Mouse (Mus musculus): ENCODE measurements around the gene Ifnl2. TPM values are rescaled to one million over a fixed set of nuclear protein-coding genes. Genes with fewer than 3 reads are reported as not detected.

The Ifnl2 gene
- not detected in 2 replicates for polyA plus RNA-seq (2012; ENCODE audit: low replicate concordance)

GRCm38 (mm10) chr7:28510405-28510974 is at the start of gene Ifnl2:
Gene Ifnl2, minus strand, starts transcription at chr7:28510455.

DNA sequence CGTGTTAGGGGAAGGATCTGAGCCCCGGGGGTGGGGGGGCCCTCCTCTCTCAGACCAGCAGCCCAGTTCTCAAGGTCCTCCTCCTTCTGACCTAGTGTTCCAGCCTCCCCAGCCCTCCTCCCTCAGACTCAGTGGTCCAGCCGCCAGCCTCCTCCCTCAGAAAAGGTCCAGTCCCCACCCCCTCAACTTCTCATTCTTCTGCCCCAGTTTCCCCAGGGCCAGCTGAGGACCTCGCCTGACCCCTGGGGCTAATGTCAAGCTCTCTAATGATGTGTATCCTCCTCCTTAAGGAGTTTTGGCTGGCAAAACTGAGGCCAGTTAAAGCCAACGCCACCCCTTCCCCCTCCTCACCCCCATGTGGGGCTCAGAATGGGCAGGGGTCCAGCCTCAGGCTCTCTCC is 36.9 kb upstream of the Ifnl2 start, which contains the start of gene Nccrp1:
Nccrp1 (minus strand) TSS at position 101 of the 400 bp plus-strand sequence.

GRCm38 (mm10) chr7:28540526-28540925 is 30.3 kb upstream of the Ifnl2 start, which contains the start of gene Sycn:
Gene Sycn, plus strand, starts transcription at chr7:28540885.

DNA sequence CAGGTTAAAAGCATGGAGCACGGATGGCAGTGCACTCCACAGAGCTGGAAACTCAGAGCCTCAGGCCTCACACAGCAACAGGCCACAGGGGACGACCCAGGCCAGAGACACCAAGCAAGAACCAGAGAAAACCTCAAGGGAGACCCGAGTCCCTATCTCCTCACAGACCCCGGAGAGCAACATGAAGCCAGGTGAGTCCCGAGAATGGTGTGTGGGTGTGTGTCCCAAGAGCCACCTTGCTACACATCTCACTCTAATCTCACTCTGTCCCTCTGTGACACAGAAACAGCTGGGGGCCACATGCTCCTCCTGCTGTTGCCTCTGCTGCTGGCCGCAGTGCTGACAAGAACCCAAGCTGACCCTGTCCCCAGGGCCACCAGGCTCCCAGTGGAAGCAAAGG is 12.3 kb upstream of the Ifnl2 start, which contains the start of gene Ifnl3:
Ifnl3 (plus strand) TSS at position 301 of the 400 bp plus-strand sequence.

Other genes starting within 250 kb of the Ifnl2 start
- 5.3 and 17.3 TPM in 2 replicates for gene Eid2, start 242.6 kb downstream of the Ifnl2 start, polyA plus RNA-seq (2012; ENCODE audit: low replicate concordance)
- 10.5 and 32.4 TPM in 2 replicates for gene Eid2b, start 232.7 kb downstream of the Ifnl2 start, polyA plus RNA-seq (2012; ENCODE audit: low replicate concordance)
- not detected in 2 replicates for gene Selenov, start 219.3 kb downstream of the Ifnl2 start, polyA plus RNA-seq (2012; ENCODE audit: low replicate concordance)
- not detected in 2 replicates for gene Dll3, start 208.2 kb downstream of the Ifnl2 start, polyA plus RNA-seq (2012; ENCODE audit: low replicate concordance)
- 54.8 and 107 TPM in 2 replicates for gene Timm50, start 198.4 kb downstream of the Ifnl2 start, polyA plus RNA-seq (2012; ENCODE audit: low replicate concordance)
- gene Supt5, start 171.7 kb downstream of the Ifnl2 start, polyA plus RNA-seq (2012; ENCODE audit: low replicate concordance), result 77.8 and 140 TPM in 2 replicates
- 312 and 2,158 TPM in 2 replicates for gene Rps16, start 159.8 kb downstream of the Ifnl2 start, polyA plus RNA-seq (2012; ENCODE audit: low replicate concordance)
- gene Plekhg2, start 137.9 kb downstream of the Ifnl2 start, polyA plus RNA-seq (2012; ENCODE audit: low replicate concordance), result 115 and 200 TPM in 2 replicates
- 449 and 1,114 TPM in 2 replicates for gene Zfp36, start 130.2 kb downstream of the Ifnl2 start, polyA plus RNA-seq (2012; ENCODE audit: low replicate concordance)
- gene Med29, start 117.7 kb downstream of the Ifnl2 start, polyA plus RNA-seq (2012; ENCODE audit: low replicate concordance), result 8.5 and 10.2 TPM in 2 replicates
- gene Paf1, start 117.5 kb downstream of the Ifnl2 start, polyA plus RNA-seq (2012; ENCODE audit: low replicate concordance), result 122 and 137 TPM in 2 replicates
- 16.0 and 30.0 TPM in 2 replicates for gene Gmfg, start 73.0 kb downstream of the Ifnl2 start, polyA plus RNA-seq (2012; ENCODE audit: low replicate concordance)
- 3.2 and 10.3 TPM in 2 replicates for gene Lrfn1, start 58.5 kb downstream of the Ifnl2 start, polyA plus RNA-seq (2012; ENCODE audit: low replicate concordance)
- not detected in 2 replicates for gene Ifnl3, start 12.4 kb upstream of the Ifnl2 start, polyA plus RNA-seq (2012; ENCODE audit: low replicate concordance)
- gene Sycn, start 30.4 kb upstream of the Ifnl2 start, polyA plus RNA-seq (2012; ENCODE audit: low replicate concordance), result 1.4 TPM in 1 of 2 replicates, not detected in the other
- gene Nccrp1, start 36.8 kb upstream of the Ifnl2 start, polyA plus RNA-seq (2012; ENCODE audit: low replicate concordance), result 1.1 and 2.7 TPM in 2 replicates
- gene Samd4b, start 87.7 kb upstream of the Ifnl2 start, polyA plus RNA-seq (2012; ENCODE audit: low replicate concordance), result 102 and 209 TPM in 2 replicates
- gene Pak4, start 87.7 kb upstream of the Ifnl2 start, polyA plus RNA-seq (2012; ENCODE audit: low replicate concordance), result 31.7 and 62.2 TPM in 2 replicates
- gene Acp7, start 120.9 kb upstream of the Ifnl2 start, polyA plus RNA-seq (2012; ENCODE audit: low replicate concordance), result not detected in 2 replicates
- 1.7 and 3.7 TPM in 2 replicates for gene Fbxo27, start 182.4 kb upstream of the Ifnl2 start, polyA plus RNA-seq (2012; ENCODE audit: low replicate concordance)
- 5.3 and 10.8 TPM in 2 replicates for gene Fbxo17, start 206.3 kb upstream of the Ifnl2 start, polyA plus RNA-seq (2012; ENCODE audit: low replicate concordance)
- 101 and 240 TPM in 2 replicates for gene Mrps12, start 231.4 kb upstream of the Ifnl2 start, polyA plus RNA-seq (2012; ENCODE audit: low replicate concordance)
- gene Sars2, start 231.5 kb upstream of the Ifnl2 start, polyA plus RNA-seq (2012; ENCODE audit: low replicate concordance), result 31.9 and 34.0 TPM in 2 replicates
- gene Ccer2, start 245.7 kb upstream of the Ifnl2 start, polyA plus RNA-seq (2012; ENCODE audit: low replicate concordance), result not detected in 2 replicates

Data from hematopoietic multipotent progenitor cell, adult 10-12 weeks (in vitro differentiated cells).